ENCODE assay signal across 5 mouse cellular contexts in the genomic region with DNA sequence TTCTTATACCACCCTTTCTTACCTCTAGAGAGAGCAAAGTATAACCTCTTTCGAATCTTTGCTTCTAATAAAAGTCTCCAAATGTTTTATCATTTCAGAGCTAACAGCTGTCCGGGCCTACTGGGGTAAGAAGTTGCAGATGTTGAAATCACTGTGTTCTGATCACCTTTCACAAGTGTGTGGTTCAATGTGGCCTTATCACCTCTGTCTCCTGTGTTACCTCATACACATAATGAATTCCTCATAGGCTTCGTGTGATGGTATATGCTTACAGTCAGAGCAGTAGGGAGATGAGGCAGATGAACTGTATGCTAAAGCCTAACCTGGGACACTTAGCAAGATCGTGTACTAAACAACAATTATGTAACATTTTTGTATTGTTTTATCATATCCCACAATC. TPM values are rescaled to one million over a fixed set of nuclear protein-coding genes. Genes with fewer than 3 reads are reported as not detected.
ATAC-seq lines count a peak whose summit lies in the region.
"Had no signal": no experiment of that assay in that cellular context is flagged by ENCODE, and none has a peak within 500 bp of the region (broad histone marks: within the 10 kb centered on the region; RNA-seq: fewer than 3 reads in every experiment).

No protein-coding gene starts in this region.

- ATAC-seq in granulocyte monocyte progenitor cell, adult 5-6 weeks (replicated peaks; ENCODE audit: poor library complexity, severe bottlenecking): peak; percentile 61
- ATAC-seq in megakaryocyte, adult 5-6 weeks (ENCODE audit: poor library complexity, severe bottlenecking): peak; percentile 71

RNA-seq across cellular contexts. Expression of gene Trim34a, which starts 16.1 kb away (rescaled TPM):
- total RNA-seq in granulocyte monocyte progenitor cell, adult 5-6 weeks (2014; fragmentation: Nextera tagmentation): 10.9 and 17.8 TPM in 2 replicates
- total RNA-seq in granulocyte monocyte progenitor cell, adult 5-6 weeks (2017): 9.9 and 14.7 TPM in 2 replicates
- 21.2 and 22.8 TPM in 2 replicates for total RNA-seq in megakaryocyte, adult 5-6 weeks (2015)
- 26.9 and 31.2 TPM in 2 replicates for total RNA-seq in megakaryocyte, adult 5-6 weeks (2017)

RNA-seq across cellular contexts. Expression of gene Trim5, which starts 27.5 kb away (rescaled TPM):
- total RNA-seq in granulocyte monocyte progenitor cell, adult 5-6 weeks (2014; fragmentation: Nextera tagmentation): 5.3 and 8.4 TPM in 2 replicates
- 5.6 and 8.0 TPM in 2 replicates for total RNA-seq in granulocyte monocyte progenitor cell, adult 5-6 weeks (2017)
- total RNA-seq in megakaryocyte, adult 5-6 weeks (2015): 12.2 and 13.9 TPM in 2 replicates
- total RNA-seq in megakaryocyte, adult 5-6 weeks (2017): 12.9 and 13.9 TPM in 2 replicates
- total RNA-seq: ES-E14, MEL had no signal

RNA-seq across cellular contexts. Expression of gene Trim6, which starts 41.8 kb away (rescaled TPM):
- 0.13 and 3.0 TPM in 2 replicates for total RNA-seq in granulocyte monocyte progenitor cell, adult 5-6 weeks (2014; fragmentation: Nextera tagmentation)
- total RNA-seq in granulocyte monocyte progenitor cell, adult 5-6 weeks (2017): 3.7 and 4.7 TPM in 2 replicates
- 0.31 and 0.50 TPM in 2 replicates for total RNA-seq in megakaryocyte, adult 5-6 weeks (2015)
- total RNA-seq in megakaryocyte, adult 5-6 weeks (2017): 0.70 and 1.9 TPM in 2 replicates
- total RNA-seq: CH12.LX, MEL had no signal

RNA-seq across cellular contexts. Expression of gene Trim12a, which starts 54.9 kb away (rescaled TPM):
- total RNA-seq in granulocyte monocyte progenitor cell, adult 5-6 weeks (2014; fragmentation: Nextera tagmentation): 33.9 and 58.4 TPM in 2 replicates
- 50.7 and 67.4 TPM in 2 replicates for total RNA-seq in granulocyte monocyte progenitor cell, adult 5-6 weeks (2017)
- 130 and 137 TPM in 2 replicates for total RNA-seq in megakaryocyte, adult 5-6 weeks (2015)
- total RNA-seq in megakaryocyte, adult 5-6 weeks (2017): 147 and 166 TPM in 2 replicates
- total RNA-seq: ES-E14, MEL had no signal
